Mouse (Mus musculus) midbrain, postnatal 0 days (tissue): ENCODE measurements around the gene Trim10. TPM values are rescaled to one million over a fixed set of nuclear protein-coding genes. Genes with fewer than 3 reads are reported as not detected.

Experiments used
- ATAC-seq: fragments of 200-750 bp; cut with Nextera tagmentation; 2 replicates; pipeline ENCODE4 v1.8.0; 2017; ENCODE audit warnings: moderate number of reproducible peaks, mild to moderate bottlenecking, moderate TSS enrichment, moderate library complexity; ENCODE audit not compliant: low FRiP score
- DNase-seq: peaks from one replicate; pipeline ENCODE4 v3.0.0-alpha.2; 2015; ENCODE audit warnings: low spot score
- H3K27ac ChIP-seq: fragments of 300-500 bp; sonication (generic); 2 replicates; pipeline ENCODE4 v1.5.1; 2014; ENCODE audit warnings: low read depth, mild to moderate bottlenecking, low read length, mixed read lengths
- H3K27me3 ChIP-seq: fragments of 300-500 bp; sonication (generic); 2 replicates; pipeline ENCODE4 v1.6.1; 2014; ENCODE audit warnings: low read length, control low read depth, mixed read lengths; ENCODE audit not compliant: insufficient read depth
- H3K36me3 ChIP-seq: fragments of 300-500 bp; sonication (generic); 2 replicates; pipeline ENCODE4 v1.6.1; 2014; ENCODE audit warnings: low read length, control low read depth, mixed read lengths; ENCODE audit not compliant: insufficient read depth
- H3K4me1 ChIP-seq: fragments of 300-500 bp; sonication (generic); 2 replicates; pipeline ENCODE4 v1.6.1; 2014; ENCODE audit warnings: mild to moderate bottlenecking, control low read depth, antibody characterized with exemption, low read length, mixed read lengths; ENCODE audit not compliant: insufficient read depth
- H3K4me2 ChIP-seq: fragments of 300-500 bp; sonication (generic); 2 replicates; pipeline ENCODE4 v1.6.1; 2014; ENCODE audit warnings: low read depth, mild to moderate bottlenecking, low read length, mixed read lengths; ENCODE audit not compliant: poor library complexity, severe bottlenecking
- H3K4me3 ChIP-seq: fragments of 300-500 bp; sonication (generic); 2 replicates; pipeline ENCODE4 v1.5.1; 2014; ENCODE audit warnings: low read depth, mild to moderate bottlenecking, low read length, moderate library complexity
- H3K9ac ChIP-seq: fragments of 300-500 bp; sonication (generic); replicated peaks from 2 replicates; pipeline ENCODE4 v1.6.1; 2014; ENCODE audit warnings: mild to moderate bottlenecking, low read length, moderate library complexity, mixed read lengths; ENCODE audit not compliant: poor library complexity, severe bottlenecking
- H3K9me3 ChIP-seq: fragments of 300-500 bp; sonication (generic); 2 replicates; pipeline ENCODE4 v1.6.1; 2016; ENCODE audit warnings: low read length, control low read depth
- CTCF ChIP-seq: IDR thresholded peaks from 2 replicates; pipeline ENCODE4 v1.5.1; 2016; ENCODE audit warnings: antibody characterized with exemption, mild to moderate bottlenecking
- WGBS: fragments of 180-500 bp; shearing (Covaris S2); extraction: QIAGEN DNeasy Blood & Tissue Kit; methylation state at CpG from one replicate; pipeline ENCODE4 v1.1.7; 2014; 5-methylcytosine and 5-hydroxymethylcytosine counted together
- polyA plus RNA-seq: library from polyadenylated mRNA; unstranded; fragments of >200 nt; fragmentation: Nextera tagmentation; extraction: Ambion mirVana; gene quantifications from 2 replicates; pipeline ENCODE4 v1.2.1, GENCODE M21; 2015
- total RNA-seq: library from RNA; depleted of rRNA; stranded (reverse); fragments of >200 nt; gene quantifications from 2 replicates; pipeline ENCODE4 v1.2.3, GENCODE M21; 2014

Gene Trim10
- total and polyA plus RNA-seq, 2 experiments from 2014 or later, result 0.17 to 0.22 TPM

GRCm38 (mm10) chr17:36832694-36833093, 36.7 kb upstream of the Trim10 start:
- H3K36me3 ChIP-seq, result no peaks in the 10 kb centered on the region
- no peak for ATAC-seq
- H3K4me2 ChIP-seq, result no peak overlapping the region
- no peak overlapping the region for H3K27ac ChIP-seq
- H3K9me3 ChIP-seq, result no peaks in the 10 kb centered on the region
- WGBS, result 60% methylated on average over 4 of the region's 4 CpGs
- no peak for DNase-seq
- no peaks in the 10 kb centered on the region for H3K27me3 ChIP-seq
- H3K4me1 ChIP-seq, result no peaks in the 10 kb centered on the region
- no peak for TF ChIP-seq CTCF
- no peak overlapping the region for H3K9ac ChIP-seq
- no peak overlapping the region for H3K4me3 ChIP-seq

GRCm38 (mm10) chr17:36835591-36836426, 33.6 kb upstream of the Trim10 start:
- H3K9ac ChIP-seq, result no peak overlapping the region
- peak; percentile 10; the same call in 1 of the 2 replicates for ATAC-seq
- no peaks in the 10 kb centered on the region for H3K9me3 ChIP-seq
- H3K4me3 ChIP-seq, result peak overlapping the region; percentile 86
- no peaks in the 10 kb centered on the region for H3K36me3 ChIP-seq
- H3K4me2 ChIP-seq, result peak overlapping the region; percentile 56
- peak; percentile 44 for TF ChIP-seq CTCF
- 0 out of 2 replicates have a peak, but pooled peaks cover 4% of the 10 kb centered on the region for H3K4me1 ChIP-seq
- H3K27me3 ChIP-seq, result no peaks in the 10 kb centered on the region
- peak overlapping the region; percentile 76; the same call in 1 of the 2 replicates for H3K27ac ChIP-seq
- WGBS, result 36% methylated on average over 12 of the region's 12 CpGs
- DNase-seq, result peak; percentile 60

- no peaks in the 10 kb centered on the region for H3K36me3 ChIP-seq
- WGBS, result 17% methylated on average over 3 of the region's 3 CpGs
- TF ChIP-seq CTCF, result no peak; the same call in 1 of the 2 replicates
- H3K4me3 ChIP-seq, result peak overlapping the region; percentile 86
- H3K9ac ChIP-seq, result peak overlapping the region; percentile 44; the same call in 1 of the 2 replicates
- H3K27me3 ChIP-seq, result no peaks in the 10 kb centered on the region
- H3K9me3 ChIP-seq, result no peaks in the 10 kb centered on the region
- no peak for DNase-seq
- peak overlapping the region; percentile 56 for H3K4me2 ChIP-seq
- 0 out of 2 replicates have a peak, but pooled peaks cover 4% of the 10 kb centered on the region for H3K4me1 ChIP-seq
- ATAC-seq, result peak; percentile 15; the same call in 1 of the 2 replicates
- H3K27ac ChIP-seq, result peak overlapping the region; percentile 76
Measured at GRCm38 (mm10) chr17:36836427-36836812, 33.0 kb upstream of the Trim10 start.

DNA sequence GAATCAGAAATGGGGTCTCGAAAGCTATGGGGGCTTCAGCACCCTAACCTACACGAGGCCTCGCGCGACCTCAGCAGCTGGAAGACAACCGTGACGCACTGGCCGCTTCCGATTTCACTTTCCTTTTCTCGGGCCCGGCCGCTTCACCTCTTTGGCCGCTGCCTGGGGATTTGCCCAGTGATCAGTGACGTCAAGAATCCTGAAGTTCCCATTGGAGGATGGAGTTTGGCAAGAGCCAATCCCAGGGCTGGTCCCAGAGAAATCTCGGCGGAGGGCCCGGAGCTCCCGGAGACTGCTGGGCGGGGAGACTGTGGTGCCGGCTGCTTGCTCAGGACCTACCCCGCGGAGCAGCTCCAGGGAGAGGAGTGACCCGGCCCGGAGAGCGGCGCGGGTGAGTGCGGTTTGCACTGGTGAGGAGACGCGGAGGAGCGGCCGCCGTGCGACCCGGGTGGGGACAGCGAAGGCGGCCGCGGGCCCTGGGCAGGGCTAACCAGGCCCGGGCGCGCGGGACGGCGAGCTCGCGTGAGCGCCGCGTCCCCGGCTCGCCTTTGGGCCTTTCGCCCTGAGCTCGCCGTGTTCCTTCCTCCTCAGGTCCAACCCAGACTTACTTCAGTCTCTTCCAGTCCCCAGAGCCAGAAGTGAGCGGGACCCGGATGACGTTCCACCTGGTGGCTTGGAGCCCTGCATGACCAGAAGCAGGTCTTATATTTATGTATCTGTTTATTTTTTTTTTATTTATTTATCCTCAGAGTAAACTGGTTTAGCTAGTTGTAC, 32.3 kb upstream of the Trim10 start, which contains the start of gene Trim26:
Trim26 (plus strand) TSS at position 261 of the 774 bp plus-strand sequence.
- under 1% methylated on average over 52 of the region's 58 CpGs for WGBS
- H3K4me3 ChIP-seq, result peak within 1 kb of the TSS; percentile 86

DNA sequence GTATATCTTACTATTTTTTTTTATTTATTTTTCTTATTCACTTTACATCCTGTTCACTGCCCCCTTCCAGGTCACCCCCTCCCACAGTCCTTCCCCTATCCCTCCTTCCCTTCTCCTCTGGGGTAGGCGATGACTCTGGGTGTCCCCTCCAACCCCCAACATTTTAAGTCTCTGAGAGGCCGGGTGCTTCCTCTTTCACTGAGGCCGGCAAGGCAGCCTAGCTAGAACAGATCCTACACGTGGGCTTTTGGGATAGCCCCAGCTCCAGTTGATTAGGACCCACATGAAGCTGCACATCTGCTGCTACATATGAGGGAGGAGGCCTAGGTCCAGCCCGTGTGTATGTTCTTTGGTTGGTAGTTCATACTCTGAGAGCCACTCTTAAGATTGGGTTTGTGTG, 30.4 kb upstream of the Trim10 start:
- no peaks in the 10 kb centered on the region for H3K9me3 ChIP-seq
- no peak overlapping the region for H3K4me2 ChIP-seq
- H3K9ac ChIP-seq, result 0 out of 2 replicates have a peak overlapping the region, but pooled peaks have one; percentile 13
- H3K27ac ChIP-seq, result no peak overlapping the region
- WGBS, result 91% methylated on average over 5 of the region's 5 CpGs
- ATAC-seq (no peak), DNase-seq (no peak)
- no peaks in the 10 kb centered on the region for H3K36me3 ChIP-seq
- H3K27me3 ChIP-seq, result no peaks in the 10 kb centered on the region
- H3K4me3 ChIP-seq, result no peak overlapping the region
- TF ChIP-seq CTCF, result no peak
- H3K4me1 ChIP-seq, result 0 out of 2 replicates have a peak, but pooled peaks cover 4% of the 10 kb centered on the region

More for the DNA sequence above, 32.3 kb upstream of the Trim10 start, which contains the start of gene Trim26:
- Histone ChIP-seq H3K27me3 (no peaks in the 10 kb centered on the region), H3K9me3 (no peaks in the 10 kb centered on the region), H3K9ac (peak within 1 kb of the TSS; percentile 87), H3K4me2 (peak within 1 kb of the TSS; percentile 56), H3K27ac (peak within 1 kb of the TSS; percentile 93), H3K4me1 (0 out of 2 replicates have a peak, but pooled peaks cover 4% of the 10 kb centered on the region), H3K36me3 (no peaks in the 10 kb centered on the region)
- TF ChIP-seq CTCF, result no peak
- ATAC-seq, result peak; percentile 98
- DNase-seq, result peak; percentile 97
